Mouse (Mus musculus) mouse embryonic stem cell (cell line): ENCODE data around the gene Try4.
"Not testable (repeated sequence)": the region's sequence is repeated elsewhere in the genome, so short reads cannot be mapped to it uniquely, and the experiment has no call there.

ENCODE experiments used
- in situ Hi-C, 2 experiments: fragments of 300-500 bp; cut with MboI; formaldehyde crosslinking; loops; 1 replicate in 1 of 2; 3 replicates in 1 of 2; pipeline ENCODE4 v1.14.3; 2019 to 2020; ENCODE audit warnings: low sequenced_read_pairs in 2 of 2, low pct_unique_long_range_greater_than_20kb in 1 of 2, mixed read lengths in 1 of 2; ENCODE audit not compliant: unreplicated experiment in 1 of 2

Gene Try4

GRCm38 (mm10) chr6:41301969-41302368 is at the start of gene Try4:
TSS of gene Try4 (plus strand) at chr6:41302269.
- in situ Hi-C loops = no loop called here

GRCm38 (mm10) chr6:41253314-41253713 is 48.8 kb upstream of the Try4 start:
- in situ Hi-C loops = not testable (repeated sequence)

- in situ Hi-C loops = no loop called here
Observed at GRCm38 (mm10) chr6:41256424-41256823, 45.6 kb upstream of the Try4 start.

GRCm38 (mm10) chr6:41257432-41257831 is 44.6 kb upstream of the Try4 start:
- in situ Hi-C loops = no loop called here

GRCm38 (mm10) chr6:41262796-41263195 is 39.3 kb upstream of the Try4 start:
- in situ Hi-C loops = no loop called here

GRCm38 (mm10) chr6:41266140-41266539 is 35.9 kb upstream of the Try4 start:
- in situ Hi-C loops = no loop called here

- in situ Hi-C loops = no loop called here
Observed at GRCm38 (mm10) chr6:41298255-41298654, 3.8 kb upstream of the Try4 start.

- in situ Hi-C loops = not testable (repeated sequence)
Observed at GRCm38 (mm10) chr6:41316741-41317140, 14.7 kb downstream of the Try4 start, which contains the start of gene Try5. TSS of gene Try5 (minus strand) at chr6:41316841.

GRCm38 (mm10) chr6:41353932-41354331 is 51.9 kb downstream of the Try4 start, which contains the start of gene Try10:
TSS of gene Try10 (plus strand) at chr6:41354105.
- in situ Hi-C loops = no loop called here
